Mouse (Mus musculus) MEL (cell line): ENCODE measurements around the gene Gltp. TPM values are rescaled to one million over a fixed set of nuclear protein-coding genes. Genes with fewer than 3 reads are reported as not detected.

Experiments used
- DNase-seq: peaks from one replicate; pipeline ENCODE4 v3.0.0; 2011; ENCODE audit warnings: low read depth, low spot score
- H3K27ac ChIP-seq: 2 replicates; pipeline ENCODE4 v1.5.1; 2012; ENCODE audit warnings: low read depth, mild to moderate bottlenecking, control low read depth, low read length, moderate library complexity; ENCODE audit not compliant: control insufficient read depth
- H3K27me3 ChIP-seq, 2 experiments: fragments of 150-350 bp in 1 of 2; sonication (generic) in 1 of 2; 2 replicates each; pipeline ENCODE4 v1.6.1; 2012; ENCODE audit warnings: low read length in 2 of 2, mild to moderate bottlenecking in 2 of 2, improper control_type of control experiment in 1 of 2, moderate library complexity in 1 of 2; ENCODE audit not compliant: insufficient read depth in 2 of 2, control insufficient read depth in 1 of 2
- H3K36me3 ChIP-seq, 2 experiments: 2 replicates each; pipeline ENCODE4 v1.6.1; 2012 to 2014; ENCODE audit warnings: low read length in 2 of 2, improper control_type of control experiment in 1 of 2, inconsistent platforms in 1 of 2, mild to moderate bottlenecking in 1 of 2; ENCODE audit not compliant: insufficient read depth in 2 of 2, control insufficient read depth in 1 of 2
- H3K4me1 ChIP-seq, 2 experiments: fragments of 150-350 bp in 1 of 2; sonication (generic) in 1 of 2; 2 replicates each; pipeline ENCODE4 v1.6.1; 2012; ENCODE audit warnings: low read length in 2 of 2, improper control_type of control experiment in 1 of 2, mild to moderate bottlenecking in 1 of 2; ENCODE audit not compliant: insufficient read depth in 2 of 2, control insufficient read depth in 1 of 2
- H3K4me3 ChIP-seq, 2 experiments: fragments of 150-350 bp in 1 of 2; sonication (generic) in 1 of 2; 2 replicates each; pipeline ENCODE4 v1.5.1; 2012; ENCODE audit warnings: low read depth in 2 of 2, low read length in 2 of 2, mild to moderate bottlenecking in 2 of 2, moderate library complexity in 2 of 2, control low read depth in 1 of 2, improper control_type of control experiment in 1 of 2; ENCODE audit not compliant: control insufficient read depth in 1 of 2, insufficient read depth in 1 of 2
- H3K79me2 ChIP-seq: 2 replicates; pipeline ENCODE4 v1.6.1; 2012; ENCODE audit warnings: mild to moderate bottlenecking, low read length, moderate library complexity; ENCODE audit not compliant: control insufficient read depth, poor library complexity, insufficient read depth
- H3K9ac ChIP-seq: 2 replicates; pipeline ENCODE4 v1.6.1; 2012; ENCODE audit warnings: low read depth, mild to moderate bottlenecking, control low read depth, low read length, moderate library complexity; ENCODE audit not compliant: control insufficient read depth, poor library complexity, severe bottlenecking
- H3K9me3 ChIP-seq: fragments of 150-350 bp; sonication (generic); replicated peaks from 2 replicates; pipeline ENCODE4 v1.6.1; 2012; ENCODE audit warnings: mild to moderate bottlenecking, low read length, improper control_type of control experiment, moderate library complexity; ENCODE audit not compliant: insufficient read depth
- BHLHE40 ChIP-seq: IDR thresholded peaks from 2 replicates; pipeline ENCODE4 v1.6.1; 2012; ENCODE audit warnings: low read depth, mild to moderate bottlenecking, inconsistent platforms, low read length, improper control_type of control experiment, borderline replicate concordance
- CHD1 ChIP-seq: IDR thresholded peaks from 2 replicates; pipeline ENCODE4 v1.6.1; 2012; ENCODE audit warnings: low read depth, mild to moderate bottlenecking, inconsistent platforms, low read length, improper control_type of control experiment
- CTCF ChIP-seq, 3 experiments: IDR thresholded peaks in 2 of 3; conservative IDR thresholded peaks in 1 of 3; 2 replicates each; pipeline ENCODE4 v1.5.1; 2011 to 2012; ENCODE audit warnings: low read length in 3 of 3, low read depth in 2 of 3, mild to moderate bottlenecking in 2 of 3, improper control_type of control experiment in 1 of 3, inconsistent platforms in 1 of 3, mixed read lengths in 1 of 3, moderate library complexity in 1 of 3; ENCODE audit not compliant: control insufficient read depth in 1 of 3, insufficient read depth in 1 of 3, poor library complexity in 1 of 3, severe bottlenecking in 1 of 3
- GABPA ChIP-seq: IDR thresholded peaks from 2 replicates; pipeline ENCODE4 v1.6.1; 2012; ENCODE audit warnings: low read depth, mild to moderate bottlenecking, inconsistent platforms, low read length, improper control_type of control experiment, moderate library complexity
- JUND ChIP-seq: IDR thresholded peaks from 2 replicates; pipeline ENCODE4 v1.6.1; 2011; ENCODE audit warnings: low read depth, mild to moderate bottlenecking, improper control_type of control experiment, low read length
- KAT2A ChIP-seq: conservative IDR thresholded peaks from 2 replicates; pipeline ENCODE4 v1.6.1; 2012; ENCODE audit warnings: low read depth, low read length, improper control_type of control experiment, inconsistent platforms
- MYB ChIP-seq: IDR thresholded peaks from 2 replicates; pipeline ENCODE4 v1.6.1; 2011; ENCODE audit warnings: mild to moderate bottlenecking, low read depth, low read length, improper control_type of control experiment
- NRF1 ChIP-seq: IDR thresholded peaks from 2 replicates; pipeline ENCODE4 v1.6.1; 2014; ENCODE audit warnings: low read depth, mild to moderate bottlenecking, inconsistent platforms, low read length, improper control_type of control experiment, moderate library complexity; ENCODE audit not compliant: poor library complexity, insufficient read depth, severe bottlenecking
- RCOR1 ChIP-seq: IDR thresholded peaks from 2 replicates; pipeline ENCODE4 v1.6.1; 2012; ENCODE audit warnings: low read depth, mild to moderate bottlenecking, inconsistent platforms, low read length, improper control_type of control experiment
- SMC3 ChIP-seq: IDR thresholded peaks from 2 replicates; pipeline ENCODE4 v1.6.1; 2011; ENCODE audit warnings: low read depth, low read length, improper control_type of control experiment
- TBP ChIP-seq: IDR thresholded peaks from 2 replicates; pipeline ENCODE4 v1.8.0; 2011; ENCODE audit warnings: low read depth, low read length, improper control_type of control experiment
- UBTF ChIP-seq: IDR thresholded peaks from 2 replicates; pipeline ENCODE4 v1.6.1; 2012; ENCODE audit warnings: low read depth, mild to moderate bottlenecking, inconsistent platforms, low read length, improper control_type of control experiment, moderate library complexity, borderline replicate concordance; ENCODE audit not compliant: insufficient read depth
- USF2 ChIP-seq, 2 experiments: IDR thresholded peaks; 2 replicates each; pipeline ENCODE4 v1.6.1; 2011 to 2012; ENCODE audit warnings: improper control_type of control experiment in 2 of 2, low read length in 2 of 2, borderline replicate concordance in 1 of 2, inconsistent platforms in 1 of 2, low read depth in 1 of 2, mild to moderate bottlenecking in 1 of 2; ENCODE audit not compliant: insufficient read depth in 1 of 2
- ZKSCAN1 ChIP-seq: IDR thresholded peaks from 2 replicates; pipeline ENCODE4 v1.6.1; 2012; ENCODE audit warnings: low read depth, mild to moderate bottlenecking, inconsistent platforms, low read length, improper control_type of control experiment, moderate library complexity
- ZNF384 ChIP-seq: IDR thresholded peaks from 2 replicates; pipeline ENCODE4 v1.6.1; 2012; ENCODE audit warnings: low read depth, mild to moderate bottlenecking, inconsistent platforms, low read length, improper control_type of control experiment
- polyA plus RNA-seq, 2 experiments: library from polyadenylated mRNA; stranded (reverse) in 1 of 2; unstranded in 1 of 2; fragments of >175 nt in 1 of 2; fragments of >200 nt in 1 of 2; gene quantifications; 2 replicates each; pipeline versions ENCODE4 v1.2.1 to v1.2.4; 2012; ENCODE audit warnings: low replicate concordance in 2 of 2, low read depth in 1 of 2; ENCODE audit not compliant: insufficient read length in 2 of 2, insufficient read depth in 1 of 2, missing spikeins in 1 of 2
- total RNA-seq: library from RNA; depleted of rRNA; stranded (reverse); fragments of 300-350 nt; gene quantifications from 2 replicates; pipeline ENCODE4 v1.2.3, GENCODE M21; 2012

The Gltp gene
- total and polyA plus RNA-seq, 3 experiments, result 18.8 to 211 (median 67.2) TPM

DNA sequence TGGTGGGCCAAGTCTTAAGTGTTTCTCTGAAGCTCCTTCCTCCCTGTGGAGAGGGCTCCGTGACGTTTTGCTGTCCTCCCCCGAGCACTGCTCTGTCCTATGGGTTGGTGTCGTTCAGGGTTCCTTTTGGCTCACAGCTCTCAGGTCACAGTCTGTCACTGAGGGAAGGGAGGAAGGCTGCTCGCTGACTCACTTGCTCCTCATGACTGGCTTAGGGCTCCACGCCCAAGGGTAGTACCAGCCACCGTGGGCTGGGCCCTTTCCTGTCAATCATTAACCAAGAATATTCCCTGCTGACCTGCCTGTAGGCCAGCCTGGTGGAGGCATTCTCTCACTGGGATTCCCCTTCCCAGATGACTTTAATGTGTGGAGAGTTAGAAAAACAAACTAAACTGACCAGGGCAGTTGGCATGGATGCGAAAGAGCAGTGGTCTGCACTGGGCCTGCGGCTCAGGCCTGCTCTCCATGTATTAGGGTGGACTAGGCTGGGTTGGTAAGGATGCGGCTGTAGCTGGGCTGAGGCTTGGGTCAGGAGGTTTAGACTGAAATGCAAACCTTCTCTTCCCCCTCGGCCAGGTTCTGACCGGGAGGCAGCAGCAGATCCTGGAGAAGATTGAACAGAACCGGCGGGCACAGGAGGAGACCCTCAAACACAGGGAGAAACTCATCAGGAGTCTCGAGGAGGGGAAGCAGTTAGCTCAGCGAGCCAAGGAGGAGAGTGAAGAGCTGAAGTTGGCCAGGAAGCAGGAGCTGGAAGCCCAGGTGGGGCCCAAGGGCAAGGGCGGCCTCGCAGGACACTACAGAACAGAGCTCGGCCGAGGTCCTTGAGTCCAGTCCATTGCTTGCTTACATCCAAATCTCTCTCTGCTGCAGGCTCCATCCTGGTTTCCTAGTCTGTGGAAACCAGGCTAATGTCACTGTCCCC, 28.5 kb upstream of the Gltp start:
- peaks cover 0 to 1% of the 10 kb centered on the region in 2 experiments; a peak in 1 of 4 replicates for H3K36me3 ChIP-seq
- no peaks in the 10 kb centered on the region for H3K4me1 ChIP-seq
- H3K27me3 ChIP-seq, result no peaks in the 10 kb centered on the region
- TF ChIP-seq NRF1 (no peak), RCOR1 (no peak), ZKSCAN1 (no peak)
- no peak overlapping the region for H3K4me3 ChIP-seq
- no peaks in the 10 kb centered on the region for H3K79me2 ChIP-seq
- no peak for DNase-seq
- H3K27ac ChIP-seq, result no peak overlapping the region
- no peak overlapping the region for H3K9ac ChIP-seq
- H3K9me3 ChIP-seq, result no peaks in the 10 kb centered on the region

DNA sequence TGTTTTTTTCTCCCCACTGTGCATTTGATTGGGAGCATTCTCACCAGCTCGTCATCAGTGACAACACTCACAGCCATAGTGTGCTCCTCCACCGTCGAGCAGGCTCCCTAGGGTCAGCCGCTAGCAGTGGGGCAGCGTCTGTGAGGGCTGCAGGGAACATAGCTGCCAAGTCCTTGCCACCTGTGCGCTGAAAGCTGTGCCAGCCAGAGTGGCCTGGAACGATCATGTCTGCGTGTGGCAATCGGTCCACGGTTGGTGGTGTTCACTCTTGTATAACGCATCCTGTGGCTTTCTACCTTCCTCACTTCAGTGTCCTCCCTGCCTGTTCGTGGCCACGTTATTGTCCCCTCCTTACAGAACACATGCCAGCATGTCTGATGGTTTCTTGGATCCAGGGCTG, 27.7 kb upstream of the Gltp start:
- no peak for DNase-seq
- H3K27me3 ChIP-seq, result no peaks in the 10 kb centered on the region
- H3K9me3 ChIP-seq, result no peaks in the 10 kb centered on the region
- H3K4me3 ChIP-seq, result no peak overlapping the region
- TF ChIP-seq NRF1 (no peak), UBTF (no peak), TBP (no peak), ZNF384 (no peak), ZKSCAN1 (no peak), JUND (no peak), MYB (no peak), SMC3 (no peak), RCOR1 (no peak), USF2 (IDR thresholded peaks at IDR 0.05; ENCODE audit: borderline replicate concordance in 1 of 2, insufficient read depth in 1 of 2, low read depth in 1 of 2, low read length in 2 of 2) (no peak), KAT2A (no peak), CHD1 (no peak), BHLHE40 (no peak), CTCF (IDR thresholded peaks at IDR 0.05 in 2 of 3, conservative IDR thresholded peaks at IDR 0.05 in 1 of 3; ENCODE audit: control insufficient read depth in 1 of 3, insufficient read depth in 1 of 3, low read depth in 2 of 3, low read length in 3 of 3, poor library complexity in 1 of 3, severe bottlenecking in 1 of 3) (no peak), GABPA (no peak)
- H3K4me1 ChIP-seq, result no peaks in the 10 kb centered on the region
- peaks cover 0 to 1% of the 10 kb centered on the region in 2 experiments; a peak in 1 of 4 replicates for H3K36me3 ChIP-seq
- H3K79me2 ChIP-seq, result no peaks in the 10 kb centered on the region
- no peak overlapping the region for H3K27ac ChIP-seq
- H3K9ac ChIP-seq, result no peak overlapping the region
